Mouse (Mus musculus) kidney, embryonic 16.5 days (tissue): ENCODE measurements around the gene Fam126b. TPM values are rescaled to one million over a fixed set of nuclear protein-coding genes. Genes with fewer than 3 reads are reported as not detected.
"Not testable (repeated sequence)": the region's sequence is repeated elsewhere in the genome, so short reads cannot be mapped to it uniquely, and the experiment has no call there.

Source experiments
- ATAC-seq: fragments of 200-750 bp; cut with Nextera tagmentation; 2 replicates; pipeline ENCODE4 v1.8.0; 2017; ENCODE audit warnings: moderate TSS enrichment; ENCODE audit not compliant: low FRiP score, low TSS enrichment
- H3K27ac ChIP-seq: fragments of 300-500 bp; sonication (generic); 2 replicates; pipeline ENCODE4 v1.5.1; 2014; ENCODE audit warnings: low read length
- H3K27me3 ChIP-seq: fragments of 300-500 bp; sonication (generic); 2 replicates; pipeline ENCODE4 v1.6.1; 2014; ENCODE audit warnings: low read length, control low read depth, mixed read lengths; ENCODE audit not compliant: insufficient read depth
- H3K36me3 ChIP-seq: fragments of 300-500 bp; sonication (generic); 2 replicates; pipeline ENCODE4 v1.6.1; 2014; ENCODE audit warnings: low read length, control low read depth, mixed read lengths; ENCODE audit not compliant: insufficient read depth
- H3K4me1 ChIP-seq: fragments of 300-500 bp; sonication (generic); 2 replicates; pipeline ENCODE4 v1.6.1; 2014; ENCODE audit warnings: low read length, control low read depth, mixed read lengths; ENCODE audit not compliant: insufficient read depth
- H3K4me2 ChIP-seq: fragments of 300-500 bp; sonication (generic); replicated peaks from 2 replicates; pipeline ENCODE4 v1.6.1; 2014; ENCODE audit warnings: low read depth, low read length
- H3K4me3 ChIP-seq: fragments of 300-500 bp; sonication (generic); 2 replicates; pipeline ENCODE4 v1.5.1; 2014; ENCODE audit warnings: mild to moderate bottlenecking, low read length
- H3K9ac ChIP-seq: fragments of 300-500 bp; sonication (generic); replicated peaks from 2 replicates; pipeline ENCODE4 v1.6.1; 2014; ENCODE audit warnings: low read length
- H3K9me3 ChIP-seq: fragments of 300-500 bp; sonication (generic); 2 replicates; pipeline ENCODE4 v1.6.1; 2016; ENCODE audit warnings: low read length, control low read depth
- WGBS: fragments of 180-500 bp; shearing (Covaris S2); extraction: QIAGEN DNeasy Blood & Tissue Kit; methylation state at CpG from one replicate; pipeline ENCODE4 v1.1.7; 2014; 5-methylcytosine and 5-hydroxymethylcytosine counted together
- polyA plus RNA-seq: library from polyadenylated mRNA; unstranded; fragments of >200 nt; fragmentation: Nextera tagmentation; extraction: Ambion mirVana; gene quantifications from 2 replicates; pipeline ENCODE4 v1.2.1, GENCODE M21; 2015

The Fam126b gene
- polyA plus RNA-seq, 1 experiment from 2014 or later: 10.1 TPM

DNA sequence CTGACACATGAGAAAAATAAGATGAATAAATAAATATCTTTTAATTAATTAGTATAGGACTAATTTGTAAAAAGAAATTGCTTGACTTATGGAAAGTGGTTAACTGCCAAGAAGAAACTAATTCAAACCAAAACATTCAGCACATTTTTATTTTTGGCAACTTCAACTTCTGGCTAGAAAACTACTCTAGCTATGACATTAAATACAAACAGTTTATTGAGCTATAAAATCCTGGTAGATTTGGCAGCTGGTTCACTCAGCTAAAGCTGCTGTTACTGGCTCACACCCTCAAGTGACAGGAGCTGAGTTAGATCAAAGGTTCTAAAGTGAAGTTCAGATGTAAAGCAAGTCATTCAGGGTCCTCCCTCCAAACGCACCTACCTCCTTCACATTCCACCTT, 3.5 kb downstream of the Fam126b start:
- Histone ChIP-seq H3K4me1 (peaks cover 10% of the 10 kb centered on the region; the same call in 1 of the 2 replicates), H3K27me3 (no peaks in the 10 kb centered on the region), H3K4me2 (no peak overlapping the region), H3K36me3 (no peaks in the 10 kb centered on the region), H3K4me3 (no peak overlapping the region), H3K9me3 (no peaks in the 10 kb centered on the region), H3K9ac (no peak overlapping the region), H3K27ac (no peak overlapping the region)
- ATAC-seq: no peak
- 58% methylated on average over 1 of the region's 1 CpGs for WGBS

DNA sequence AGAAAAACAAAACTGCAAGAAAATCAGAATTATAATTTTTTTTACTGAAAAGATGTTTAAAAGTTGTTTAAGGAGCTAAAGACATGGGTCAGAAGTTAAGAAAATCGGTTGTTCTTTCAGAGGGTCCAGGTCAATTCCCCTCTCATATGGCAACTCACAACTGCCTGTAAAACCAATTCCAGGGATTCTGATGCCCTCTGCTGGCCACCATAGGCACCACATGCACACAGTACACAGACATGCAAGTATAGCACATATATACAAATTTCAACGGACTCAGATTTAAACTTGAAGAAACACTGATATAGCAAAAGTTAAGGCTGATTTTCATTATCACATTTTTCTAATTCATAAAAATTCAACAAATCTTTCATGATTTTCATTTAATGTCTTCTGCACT, 6.9 kb downstream of the Fam126b start:
- no peak overlapping the region for H3K9ac ChIP-seq
- H3K36me3 ChIP-seq: no peaks in the 10 kb centered on the region
- 90% methylated on average over 2 of the region's 2 CpGs for WGBS
- no peaks in the 10 kb centered on the region for H3K9me3 ChIP-seq
- no peaks in the 10 kb centered on the region for H3K27me3 ChIP-seq
- no peaks in the 10 kb centered on the region for H3K4me1 ChIP-seq
- no peak for ATAC-seq
- H3K4me2 ChIP-seq: no peak overlapping the region
- no peak overlapping the region for H3K27ac ChIP-seq
- no peak overlapping the region for H3K4me3 ChIP-seq

DNA sequence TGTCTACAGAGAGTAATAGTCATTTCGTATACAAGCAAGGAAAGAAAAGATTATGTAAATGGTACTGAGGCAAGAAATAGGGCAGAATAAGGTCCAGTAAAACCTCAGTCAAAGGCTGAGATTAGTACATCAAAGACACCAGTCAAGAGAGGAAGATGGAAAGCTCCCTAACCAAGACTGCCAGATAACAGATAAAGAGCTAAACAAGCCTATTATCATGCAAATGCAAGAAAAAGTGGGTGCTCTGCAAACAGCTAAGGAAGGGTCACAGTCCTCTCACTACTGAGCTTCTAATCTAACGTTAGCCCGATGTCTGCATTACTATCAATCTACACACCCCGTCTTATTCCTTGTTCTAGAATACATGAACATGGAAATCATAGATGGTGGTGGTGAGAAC, 15.7 kb downstream of the Fam126b start:
- ATAC-seq: no peak
- no peaks in the 10 kb centered on the region for H3K27me3 ChIP-seq
- WGBS: 60% methylated on average over 4 of the region's 4 CpGs
- no peaks in the 10 kb centered on the region for H3K4me1 ChIP-seq
- H3K9me3 ChIP-seq: no peaks in the 10 kb centered on the region
- no peak overlapping the region for H3K4me2 ChIP-seq
- no peak overlapping the region for H3K27ac ChIP-seq
- H3K9ac ChIP-seq: no peak overlapping the region
- H3K36me3 ChIP-seq: no peaks in the 10 kb centered on the region
- H3K4me3 ChIP-seq: no peak overlapping the region

DNA sequence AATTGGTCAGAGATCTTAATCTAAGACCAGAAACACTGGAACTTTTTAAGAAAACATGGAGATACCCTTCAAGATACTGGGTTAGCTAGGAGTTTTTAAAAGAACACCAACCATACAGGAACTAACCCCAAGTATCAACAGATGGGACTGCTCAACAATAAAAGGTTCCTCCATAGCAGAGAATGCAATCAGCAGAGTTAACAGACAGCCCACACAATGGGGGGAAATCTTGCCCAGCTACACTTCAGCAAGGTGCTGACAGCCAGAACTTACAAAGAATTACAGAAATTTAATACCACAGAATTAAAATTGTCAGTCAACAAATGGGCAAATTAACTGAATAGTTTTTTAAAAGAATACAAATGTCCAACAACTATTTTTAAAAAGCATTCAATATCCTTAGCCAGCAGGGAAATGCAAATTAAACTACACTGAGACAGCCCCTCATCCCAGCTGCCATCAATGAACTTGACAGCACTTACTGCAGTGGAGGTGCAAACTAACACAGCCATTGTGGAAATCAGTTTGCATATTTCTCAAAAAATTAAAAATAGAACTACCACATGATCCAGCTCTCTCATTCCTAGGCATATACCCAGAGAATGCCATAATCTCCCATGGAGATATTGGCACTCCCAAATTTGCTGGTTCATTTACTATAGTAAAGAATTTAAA, 17.5 kb downstream of the Fam126b start:
- no peak for ATAC-seq
- no peaks in the 10 kb centered on the region for H3K36me3 ChIP-seq
- no peak overlapping the region for H3K4me2 ChIP-seq
- H3K27me3 ChIP-seq: no peaks in the 10 kb centered on the region
- no peak overlapping the region for H3K9ac ChIP-seq
- no peaks in the 10 kb centered on the region for H3K9me3 ChIP-seq
- no peak overlapping the region for H3K27ac ChIP-seq
- no peak overlapping the region for H3K4me3 ChIP-seq
- H3K4me1 ChIP-seq: no peaks in the 10 kb centered on the region

DNA sequence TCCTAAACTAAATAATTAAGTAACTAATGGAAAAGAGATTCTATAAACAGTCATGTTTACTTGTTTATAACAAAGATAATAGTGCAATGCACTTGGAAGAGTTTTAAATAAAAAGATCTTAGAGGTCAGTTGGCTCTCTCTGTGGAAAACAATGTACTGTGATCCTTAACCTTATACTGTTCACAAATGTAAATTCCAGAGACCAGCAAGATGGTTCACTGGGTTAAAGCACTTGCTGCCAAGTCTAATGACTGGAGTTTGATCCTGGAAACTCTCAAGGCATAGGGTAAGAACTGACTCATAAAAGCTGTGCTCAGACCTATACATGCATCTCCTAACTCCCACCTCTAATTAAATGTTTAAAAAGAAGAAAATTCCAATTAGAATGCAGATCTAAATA, 19.5 kb downstream of the Fam126b start:
- no peak for ATAC-seq
- no peak overlapping the region for H3K4me3 ChIP-seq
- no peak overlapping the region for H3K4me2 ChIP-seq
- no peaks in the 10 kb centered on the region for H3K9me3 ChIP-seq
- H3K36me3 ChIP-seq: peaks cover 4% of the 10 kb centered on the region; the same call in 1 of the 2 replicates
- H3K27ac ChIP-seq: no peak overlapping the region
- no peak overlapping the region for H3K9ac ChIP-seq
- H3K4me1 ChIP-seq: no peaks in the 10 kb centered on the region
- no peaks in the 10 kb centered on the region for H3K27me3 ChIP-seq

DNA sequence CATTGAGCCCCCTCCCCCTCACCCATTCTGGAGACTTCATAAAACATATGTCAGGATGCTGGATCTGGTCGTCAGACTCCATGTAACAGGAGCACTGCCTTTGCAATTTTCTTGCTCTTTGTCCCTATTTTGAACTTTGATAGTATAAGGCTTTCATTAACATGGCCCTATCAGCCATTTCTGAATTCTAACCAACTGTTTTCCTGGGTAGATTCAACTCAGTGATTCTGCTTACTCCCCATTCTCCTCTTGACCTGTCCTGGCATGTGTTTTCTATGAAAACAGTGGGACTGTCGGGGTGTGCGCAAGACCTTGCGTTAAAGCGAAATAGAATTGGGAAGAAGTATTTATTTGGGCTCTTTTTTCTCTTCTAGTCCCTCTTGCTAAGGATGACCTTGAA, 21.1 kb downstream of the Fam126b start:
- Histone ChIP-seq H3K9ac (no peak overlapping the region), H3K4me1 (no peaks in the 10 kb centered on the region), H3K27me3 (no peaks in the 10 kb centered on the region), H3K36me3 (peaks cover 6% of the 10 kb centered on the region), H3K4me3 (no peak overlapping the region), H3K4me2 (no peak overlapping the region), H3K9me3 (no peaks in the 10 kb centered on the region), H3K27ac (no peak overlapping the region)
- no peak for ATAC-seq
- 36% methylated on average over 5 of the region's 5 CpGs for WGBS

DNA sequence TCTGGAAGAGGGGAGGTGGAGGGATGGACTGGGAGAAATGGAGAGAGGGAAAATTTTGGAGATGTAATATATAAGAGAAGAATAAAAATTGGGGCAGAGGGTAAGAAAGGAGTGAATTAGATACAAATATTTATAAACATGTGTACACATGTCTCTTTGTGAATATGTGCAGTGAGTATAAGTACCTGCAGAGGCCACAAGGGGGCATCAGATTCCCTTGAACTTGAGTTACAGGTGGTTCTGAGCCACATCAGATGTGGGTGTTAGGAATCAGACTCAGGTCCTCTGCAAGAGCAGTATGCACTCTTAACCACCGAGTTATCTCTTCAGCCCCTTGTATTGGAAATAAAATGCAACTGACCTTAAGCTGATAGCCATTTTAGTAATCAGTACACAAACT, 23.7 kb downstream of the Fam126b start:
- H3K9ac ChIP-seq: no peak overlapping the region
- no peaks in the 10 kb centered on the region for H3K27me3 ChIP-seq
- H3K9me3 ChIP-seq: no peaks in the 10 kb centered on the region
- no peak for ATAC-seq
- no peak overlapping the region for H3K27ac ChIP-seq
- 88% methylated on average over 1 of the region's 1 CpGs for WGBS
- H3K4me3 ChIP-seq: no peak overlapping the region
- peaks cover 8% of the 10 kb centered on the region for H3K36me3 ChIP-seq
- H3K4me1 ChIP-seq: no peaks in the 10 kb centered on the region
- H3K4me2 ChIP-seq: no peak overlapping the region

DNA sequence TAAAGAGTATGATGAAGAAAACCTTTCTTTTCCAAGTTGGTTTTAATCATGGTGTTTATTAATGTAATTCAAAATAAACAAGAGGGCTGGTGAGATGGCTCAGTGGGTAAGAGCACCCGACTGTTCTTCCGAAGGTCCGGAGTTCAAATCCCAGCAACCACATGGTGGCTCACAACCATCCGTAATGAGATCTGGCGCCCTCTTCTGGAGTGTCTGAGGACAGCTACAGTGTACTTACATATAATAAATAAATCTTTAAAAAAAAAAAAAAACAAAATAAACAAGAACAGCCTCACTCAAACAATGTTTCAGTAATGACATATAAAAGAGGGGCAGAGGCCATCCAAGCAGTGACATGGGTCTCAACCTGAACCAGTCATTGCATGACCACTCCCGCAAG, 25.8 kb downstream of the Fam126b start:
- H3K27ac ChIP-seq, H3K27me3 ChIP-seq, H3K4me3 ChIP-seq, ATAC-seq, H3K36me3 ChIP-seq, H3K4me1 ChIP-seq, H3K9ac ChIP-seq, H3K4me2 ChIP-seq, H3K9me3 ChIP-seq: not testable (repeated sequence)
- 97% methylated on average over 4 of the region's 6 CpGs for WGBS

DNA sequence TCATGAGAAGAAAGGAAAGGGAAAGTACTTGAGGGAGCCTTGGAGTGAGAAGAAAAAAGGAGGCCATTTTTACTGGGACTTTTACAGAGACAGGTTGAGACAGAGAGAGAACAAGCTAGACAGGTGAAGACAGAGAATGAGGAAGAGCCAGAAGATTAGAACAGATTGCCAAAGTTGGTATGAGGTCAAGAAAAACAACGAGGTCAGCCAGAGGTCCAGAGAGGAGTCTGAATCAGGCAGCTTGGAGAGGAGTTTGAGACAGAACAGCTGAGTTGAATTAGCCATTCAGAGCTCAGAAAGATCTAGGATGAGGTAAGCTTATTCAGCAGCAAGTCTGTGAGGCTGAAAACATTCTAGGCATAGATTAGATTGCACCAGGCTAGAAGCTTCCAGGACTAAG, 44.7 kb downstream of the Fam126b start:
- WGBS: 92% methylated on average over 1 of the region's 1 CpGs
- Histone ChIP-seq H3K4me2 (no peak overlapping the region), H3K4me3 (no peak overlapping the region), H3K27ac (no peak overlapping the region), H3K4me1 (no peaks in the 10 kb centered on the region), H3K9ac (no peak overlapping the region), H3K36me3 (peaks cover 34% of the 10 kb centered on the region), H3K9me3 (no peaks in the 10 kb centered on the region), H3K27me3 (no peaks in the 10 kb centered on the region)
- ATAC-seq: no peak

DNA sequence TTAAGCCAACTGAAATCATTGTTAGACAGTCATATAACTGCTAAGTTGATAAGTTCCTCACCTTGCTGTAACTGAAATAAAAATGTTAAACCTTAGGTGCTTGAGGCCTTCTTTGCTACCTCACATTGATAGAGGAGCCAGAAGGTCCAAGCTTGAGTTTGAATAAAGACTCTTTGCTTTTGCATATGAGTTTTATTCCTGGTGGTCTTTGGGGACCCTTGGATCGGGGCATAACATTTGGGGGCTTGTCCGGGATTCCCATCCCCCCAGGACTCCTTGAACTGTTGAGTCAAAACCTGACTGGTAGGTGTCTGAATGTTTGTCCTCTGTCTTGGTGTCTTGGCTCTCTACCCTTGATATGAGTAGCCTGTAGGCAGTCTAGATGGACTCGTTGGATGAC, 78.9 kb downstream of the Fam126b start:
- Histone ChIP-seq H3K27me3 (no peaks in the 10 kb centered on the region), H3K9ac (no peak overlapping the region), H3K4me3 (no peak overlapping the region), H3K36me3 (peaks cover 18% of the 10 kb centered on the region), H3K27ac (no peak overlapping the region), H3K4me2 (no peak overlapping the region), H3K9me3 (peaks cover 45% of the 10 kb centered on the region), H3K4me1 (peaks cover 10% of the 10 kb centered on the region; the same call in 1 of the 2 replicates)
- WGBS: 97% methylated on average over 3 of the region's 3 CpGs
- ATAC-seq: no peak
